Mouse (Mus musculus) myocyte (in vitro differentiated cells): ENCODE results near the gene Pigg. TPM values are rescaled to one million over a fixed set of nuclear protein-coding genes. Genes with fewer than 3 reads are reported as not detected.

Experiments used
- H3K27me3 ChIP-seq: one replicate; pipeline ENCODE4 v1.6.1; 2011; ENCODE audit not compliant: control insufficient read depth, insufficient read depth, insufficient read length
- H3K36me3 ChIP-seq: one replicate; pipeline ENCODE4 v1.6.1; 2011; ENCODE audit not compliant: control insufficient read depth, insufficient read depth
- H3K4me2 ChIP-seq: one replicate; pipeline ENCODE4 v1.6.1; 2011; ENCODE audit warnings: low read depth, control low read depth
- H3K4me3 ChIP-seq: one replicate; pipeline ENCODE4 v1.5.1; 2011; ENCODE audit warnings: mild to moderate bottlenecking, control low read depth, moderate library complexity
- H3K79me2 ChIP-seq: one replicate; pipeline ENCODE4 v1.6.1; 2011; ENCODE audit not compliant: control insufficient read depth, insufficient read depth
- H3ac ChIP-seq: one replicate; pipeline ENCODE4 v1.6.1; 2011; ENCODE audit not compliant: control insufficient read depth, insufficient read length
- CEBPB ChIP-seq: IDR thresholded peaks from 2 replicates; pipeline ENCODE4 v1.6.1; 2011; ENCODE audit warnings: mild to moderate bottlenecking, moderate library complexity; ENCODE audit not compliant: poor library complexity, insufficient read depth, severe bottlenecking
- E2F4 ChIP-seq: IDR thresholded peaks from one replicate; pipeline ENCODE4 v1.6.1; 2011; ENCODE audit warnings: mild to moderate bottlenecking, control low read depth, moderate library complexity; ENCODE audit not compliant: insufficient read depth
- MAX ChIP-seq: IDR thresholded peaks from one replicate; pipeline ENCODE4 v1.6.1; 2011; ENCODE audit warnings: low read depth, mild to moderate bottlenecking, control low read depth
- MYOD1 ChIP-seq, 3 experiments: IDR thresholded peaks; one replicate each; pipeline ENCODE4 v1.6.1; 2011; ENCODE audit warnings: control low read depth in 2 of 3, low read depth in 2 of 3, mild to moderate bottlenecking in 2 of 3, moderate library complexity in 1 of 3; ENCODE audit not compliant: insufficient read length in 2 of 3, control insufficient read depth in 1 of 3
- MYOG ChIP-seq, 3 experiments: IDR thresholded peaks; one replicate each; pipeline ENCODE4 v1.6.1; 2011; ENCODE audit warnings: control low read depth in 2 of 3, low read depth in 2 of 3, mild to moderate bottlenecking in 2 of 3; ENCODE audit not compliant: insufficient read length in 2 of 3, control insufficient read depth in 1 of 3, insufficient read depth in 1 of 3
- POLR2A ChIP-seq: IDR thresholded peaks from one replicate; pipeline ENCODE4 v1.6.1; 2011; ENCODE audit warnings: low read depth, mild to moderate bottlenecking, control low read depth, moderate library complexity; ENCODE audit not compliant: insufficient read length
- POLR2AphosphoS2 ChIP-seq: IDR thresholded peaks from one replicate; pipeline ENCODE4 v1.6.1; 2011; ENCODE audit warnings: low read depth, control low read depth; ENCODE audit not compliant: insufficient read length
- REST ChIP-seq: IDR thresholded peaks from one replicate; pipeline ENCODE4 v1.6.1; 2011; ENCODE audit warnings: mild to moderate bottlenecking, control low read depth, moderate library complexity; ENCODE audit not compliant: insufficient read depth, insufficient read length
- SRF ChIP-seq: IDR thresholded peaks from one replicate; pipeline ENCODE4 v1.6.1; 2011; ENCODE audit warnings: low read depth; ENCODE audit not compliant: control insufficient read depth, insufficient read length
- TCF12 ChIP-seq: IDR thresholded peaks from one replicate; pipeline ENCODE4 v1.6.1; 2011; ENCODE audit warnings: mild to moderate bottlenecking, control low read depth; ENCODE audit not compliant: poor library complexity, insufficient read depth, severe bottlenecking
- TCF3 ChIP-seq: IDR thresholded peaks from one replicate; pipeline ENCODE4 v1.6.1; 2011; ENCODE audit warnings: low read depth, control low read depth; ENCODE audit not compliant: insufficient read length
- USF1 ChIP-seq: IDR thresholded peaks from one replicate; pipeline ENCODE4 v1.6.1; 2011; ENCODE audit warnings: low read depth, mild to moderate bottlenecking, control low read depth, moderate library complexity
- polyA plus RNA-seq: library from polyadenylated mRNA; unstranded; fragments of >200 nt; fragmentation: generic; extraction: Trizol; gene quantifications from one replicate; pipeline ENCODE4 v1.2.1, GENCODE M21; 2012; ENCODE audit warnings: missing spikeins

Pigg gene
- polyA plus RNA-seq, 1 experiment = 1.8 TPM

GRCm38 (mm10) chr5:108357862-108358261, 45.5 kb downstream of the Pigg start:
- no peaks in the 10 kb centered on the region for H3K36me3 ChIP-seq
- H3K4me3 ChIP-seq = no peak overlapping the region
- no peak overlapping the region for H3K4me2 ChIP-seq
- no peaks in the 10 kb centered on the region for H3K27me3 ChIP-seq
- no peak overlapping the region for H3ac ChIP-seq
- no peaks in the 10 kb centered on the region for H3K79me2 ChIP-seq
- no peak for TF ChIP-seq MYOG (IDR thresholded peaks at IDR 0.05; ENCODE audit: control insufficient read depth in 1 of 3, insufficient read depth in 1 of 3, insufficient read length in 2 of 3, low read depth in 2 of 3)
- no peak for TF ChIP-seq TCF3
- no peak for TF ChIP-seq MAX
- no peak for TF ChIP-seq REST
- TF ChIP-seq CEBPB = no peak
- TF ChIP-seq SRF = no peak
- no peak for TF ChIP-seq MYOD1 (IDR thresholded peaks at IDR 0.05; ENCODE audit: control insufficient read depth in 1 of 3, insufficient read length in 2 of 3, low read depth in 2 of 3)

GRCm38 (mm10) chr5:108359491-108359890, 47.1 kb downstream of the Pigg start:
- no peaks in the 10 kb centered on the region for H3K79me2 ChIP-seq
- TF ChIP-seq E2F4 = no peak
- no peak for TF ChIP-seq POLR2AphosphoS2
- no peak for TF ChIP-seq MYOG (IDR thresholded peaks at IDR 0.05; ENCODE audit: control insufficient read depth in 1 of 3, insufficient read depth in 1 of 3, insufficient read length in 2 of 3, low read depth in 2 of 3)
- TF ChIP-seq TCF12 = no peak
- TF ChIP-seq POLR2A = no peak
- TF ChIP-seq MYOD1 (IDR thresholded peaks at IDR 0.05; ENCODE audit: control insufficient read depth in 1 of 3, insufficient read length in 2 of 3, low read depth in 2 of 3) = no peak
- no peak for TF ChIP-seq SRF
- TF ChIP-seq CEBPB = no peak
- TF ChIP-seq REST = no peak
- TF ChIP-seq TCF3 = no peak
- TF ChIP-seq MAX = no peak
- TF ChIP-seq USF1 = no peak
- H3K4me3 ChIP-seq = no peak overlapping the region
- H3ac ChIP-seq = no peak overlapping the region
- H3K4me2 ChIP-seq = no peak overlapping the region
- peaks cover under 1% of the 10 kb centered on the region for H3K27me3 ChIP-seq
- H3K36me3 ChIP-seq = no peaks in the 10 kb centered on the region

DNA sequence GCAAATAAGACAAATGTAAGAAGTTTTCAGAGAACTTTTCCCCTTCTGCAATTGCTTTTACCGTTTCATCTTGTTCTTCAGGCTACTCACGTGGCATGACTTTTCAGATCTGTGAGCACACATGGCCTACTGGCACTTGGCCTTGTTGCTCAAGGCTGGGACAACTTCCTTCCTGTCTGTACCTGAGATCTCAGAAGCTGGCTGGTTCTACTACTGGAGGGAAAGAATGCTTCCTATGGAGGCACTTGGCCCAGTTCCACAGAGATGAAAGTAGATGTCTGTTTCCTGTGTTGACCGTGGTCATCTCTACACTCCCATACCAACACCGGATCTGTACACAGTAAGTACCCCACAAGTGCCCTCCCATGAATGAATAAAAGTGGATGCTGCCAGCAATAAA, 47.8 kb downstream of the Pigg start:
- TF ChIP-seq TCF12 (no peak), MAX (no peak), POLR2A (no peak), POLR2AphosphoS2 (no peak), MYOG (IDR thresholded peaks at IDR 0.05; ENCODE audit: control insufficient read depth in 1 of 3, insufficient read depth in 1 of 3, insufficient read length in 2 of 3, low read depth in 2 of 3) (no peak), TCF3 (no peak), USF1 (no peak), MYOD1 (IDR thresholded peaks at IDR 0.05; ENCODE audit: control insufficient read depth in 1 of 3, insufficient read length in 2 of 3, low read depth in 2 of 3) (no peak), E2F4 (no peak), SRF (no peak), REST (no peak), CEBPB (no peak)
- H3K27me3 ChIP-seq = peaks cover 8% of the 10 kb centered on the region

DNA sequence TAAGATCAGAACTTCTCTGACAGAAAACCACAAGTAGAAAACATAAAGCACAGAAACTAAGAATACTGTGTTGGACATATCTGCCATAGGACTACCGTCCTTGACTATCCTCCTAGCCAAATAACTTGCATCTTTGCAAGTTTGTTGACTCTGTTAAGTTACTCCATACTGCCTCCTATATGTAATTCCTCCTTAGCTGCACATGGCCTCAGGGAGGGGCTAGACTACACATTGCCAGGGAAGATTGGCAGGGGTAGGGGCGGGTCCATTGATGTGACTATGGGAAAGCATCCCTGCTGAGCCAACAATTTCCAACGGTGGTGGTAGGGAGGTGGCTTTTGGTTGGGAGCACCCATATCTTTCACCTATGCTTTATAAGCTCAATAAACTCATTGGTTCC, 49.9 kb downstream of the Pigg start:
- Histone ChIP-seq H3K27me3 (peaks cover 21% of the 10 kb centered on the region), H3K4me2 (no peak overlapping the region), H3ac (no peak overlapping the region), H3K4me3 (no peak overlapping the region), H3K36me3 (no peaks in the 10 kb centered on the region), H3K79me2 (no peaks in the 10 kb centered on the region)
- TF ChIP-seq TCF3 (no peak), USF1 (no peak), CEBPB (no peak), POLR2AphosphoS2 (no peak), MYOG (IDR thresholded peaks at IDR 0.05; ENCODE audit: control insufficient read depth in 1 of 3, insufficient read depth in 1 of 3, insufficient read length in 2 of 3, low read depth in 2 of 3) (no peak), TCF12 (no peak), E2F4 (no peak), MYOD1 (IDR thresholded peaks at IDR 0.05; ENCODE audit: control insufficient read depth in 1 of 3, insufficient read length in 2 of 3, low read depth in 2 of 3) (no peak), REST (no peak)

More for the DNA sequence above, 47.8 kb downstream of the Pigg start:
- Histone ChIP-seq H3K4me2 (no peak overlapping the region), H3K79me2 (no peaks in the 10 kb centered on the region), H3K4me3 (no peak overlapping the region), H3K36me3 (no peaks in the 10 kb centered on the region), H3ac (no peak overlapping the region)
